Mouse (Mus musculus): ENCODE measurements at regions not wholly inside any gene's neighbourhood (a gene's known extent, or its start where the extent isn't known, plus 50 kb on each side); places are given as distances from the start of the nearest gene placed in this dataset.
A peak's percentile ranks its signal among the peaks of the same experiment; 100 is the strongest.

DNA sequence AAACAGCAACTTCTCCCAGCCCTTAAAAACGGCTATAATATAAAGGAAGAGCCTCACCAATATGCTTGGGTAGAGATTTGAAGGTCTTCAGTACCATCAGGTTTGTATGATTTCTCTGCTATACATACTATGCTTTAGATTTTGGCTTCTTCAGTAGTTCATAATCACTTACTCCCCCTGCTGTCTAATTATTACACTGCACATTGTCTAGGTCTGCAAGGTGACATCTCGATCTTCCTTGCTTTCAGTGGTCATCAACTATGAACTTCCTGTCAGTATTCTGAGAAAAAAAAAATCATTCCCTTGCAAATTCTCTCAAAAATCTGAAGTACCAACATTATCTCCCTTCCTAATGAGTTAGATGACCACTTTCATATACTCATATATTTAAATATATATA lies 225.4 kb upstream of the Galnt5 start:
- no peak for DNase-seq (ENCODE audit: low spot score)

DNA sequence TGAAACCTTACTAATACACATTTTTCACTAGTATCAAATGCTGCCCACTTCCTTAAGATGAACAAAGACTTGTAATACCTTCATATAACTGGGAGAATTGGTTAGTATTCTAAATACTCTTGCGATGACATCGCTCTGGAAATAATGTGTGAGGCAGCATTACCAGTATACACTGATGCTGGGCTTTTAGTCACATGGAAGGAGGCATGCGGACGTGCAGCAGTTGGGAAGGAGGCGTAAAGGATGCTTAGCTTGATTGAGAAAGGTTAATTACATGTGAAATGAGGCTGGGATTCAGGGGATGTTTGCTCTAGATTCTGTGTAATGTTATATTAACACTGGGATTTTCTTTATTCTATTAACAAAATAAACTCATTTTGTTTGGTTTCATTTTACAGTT lies 221.5 kb upstream of the Galnt5 start:
- DNase-seq (ENCODE audit: low spot score) = no peak

DNA sequence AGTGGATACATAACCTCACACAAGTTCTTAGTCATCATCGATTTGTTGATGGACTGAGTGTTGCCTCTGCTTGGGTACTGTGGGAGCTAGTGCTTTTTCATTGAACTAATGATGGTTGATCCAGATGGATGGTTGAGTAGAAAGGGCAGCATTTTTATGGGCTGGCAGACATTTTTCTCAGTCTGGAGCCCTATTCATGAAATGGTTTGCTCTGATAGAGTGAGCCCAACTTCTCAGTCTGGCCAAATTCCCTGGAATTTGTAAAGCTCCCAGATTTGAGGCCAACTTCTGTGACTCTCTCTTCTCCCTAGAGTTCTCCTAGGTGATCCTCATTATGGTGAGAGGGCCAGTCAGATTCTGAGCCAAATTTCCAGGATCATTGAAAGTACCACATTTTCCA lies 216.8 kb upstream of the Galnt5 start:
- DNase-seq (ENCODE audit: low spot score) = no peak

DNA sequence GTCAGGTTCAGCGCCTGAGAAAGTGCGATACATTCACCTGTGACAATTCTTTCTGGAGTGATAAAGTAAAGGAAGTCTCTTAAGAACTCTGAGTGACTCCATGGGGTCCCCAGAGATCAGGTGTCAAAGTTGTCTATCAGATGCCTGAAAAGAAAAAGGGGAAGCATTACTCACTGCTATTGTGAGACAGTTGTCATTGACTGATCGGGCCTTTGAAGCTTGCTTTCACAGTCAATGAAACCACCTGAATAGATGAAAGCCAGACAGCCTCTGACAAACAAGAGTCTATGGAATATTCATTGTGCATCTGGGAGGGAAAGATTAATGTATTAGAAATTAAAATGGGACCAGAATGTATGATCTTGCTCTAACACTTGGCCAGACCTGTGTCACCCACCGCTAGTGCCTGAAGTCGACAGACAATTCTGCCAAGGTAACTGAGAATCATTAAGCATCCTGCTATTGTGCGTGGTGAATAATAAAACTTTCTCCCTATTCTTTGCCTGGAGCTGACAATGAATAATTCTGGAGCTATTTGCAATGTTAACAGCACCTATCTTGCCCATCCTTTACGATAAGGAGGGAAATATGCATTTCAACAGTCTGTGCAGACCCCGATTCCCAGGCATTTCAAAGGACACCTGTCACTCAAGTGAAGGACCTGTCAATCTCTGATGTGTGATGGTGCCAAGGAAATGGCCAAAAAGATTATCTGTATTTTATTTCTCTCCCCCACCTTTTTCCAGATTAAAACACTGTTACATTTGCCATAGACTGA lies 204.0 kb upstream of the Galnt5 start:
- DNase-seq (ENCODE audit: low spot score) = no peak

DNA sequence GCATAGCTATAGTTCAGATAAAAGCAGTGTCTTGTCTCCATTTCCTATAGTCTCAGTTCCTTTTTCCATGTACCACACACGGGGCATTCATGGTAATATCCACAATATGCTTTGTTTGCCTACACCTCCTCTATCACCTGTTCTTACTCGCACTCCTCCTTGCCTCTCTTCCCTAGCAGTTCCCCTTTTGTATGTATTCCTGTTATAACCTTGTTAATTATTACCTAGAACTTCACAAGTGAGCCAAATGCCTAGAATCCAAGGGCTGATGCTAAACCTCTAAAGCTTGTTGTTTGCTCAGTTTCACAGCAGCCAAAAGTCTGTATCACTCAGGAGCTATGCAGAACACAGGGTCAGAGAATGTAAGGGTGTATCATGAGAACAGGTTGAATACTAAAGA lies 198.4 kb upstream of the Galnt5 start:
- DNase-seq (ENCODE audit: low spot score) = no peak

DNA sequence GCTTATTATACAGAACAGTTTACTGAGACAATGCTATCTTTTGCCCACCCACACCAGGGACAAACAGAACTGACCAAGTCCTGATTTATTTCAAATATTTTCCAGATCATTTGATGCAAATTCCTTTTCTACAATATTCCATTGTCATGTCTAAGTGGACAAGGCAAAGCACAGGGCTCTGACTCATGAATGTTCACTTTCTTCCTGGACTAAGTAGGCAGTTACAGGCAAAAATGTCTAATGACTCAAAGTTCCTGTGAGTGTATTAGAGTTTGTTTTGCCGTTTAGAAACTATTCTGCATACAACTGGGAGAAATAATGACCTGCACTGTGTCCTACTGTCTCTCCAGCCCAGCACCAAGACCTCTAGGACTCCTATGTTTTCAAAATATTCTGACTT lies 189.8 kb upstream of the Galnt5 start:
- no peak for DNase-seq (ENCODE audit: low spot score)

DNA sequence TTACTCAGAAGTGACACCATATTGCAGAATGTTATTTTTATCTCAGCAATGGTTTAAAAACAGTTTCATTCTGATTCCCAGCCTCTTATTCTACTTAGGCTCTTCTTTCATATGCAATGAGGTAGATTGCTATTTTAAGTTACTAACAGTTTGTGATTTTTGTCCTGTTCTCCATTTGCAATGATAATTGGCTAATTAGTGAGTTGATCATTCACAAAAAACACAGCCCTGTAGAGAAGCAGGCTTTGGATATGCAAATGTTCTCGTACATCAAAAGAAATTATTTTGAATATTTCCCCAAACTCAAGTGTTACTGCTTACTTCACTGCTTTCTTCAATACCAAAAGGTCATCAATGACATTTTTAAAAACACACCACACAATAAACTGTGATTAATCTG lies 184.7 kb upstream of the Galnt5 start:
- DNase-seq (ENCODE audit: low spot score) = no peak

DNA sequence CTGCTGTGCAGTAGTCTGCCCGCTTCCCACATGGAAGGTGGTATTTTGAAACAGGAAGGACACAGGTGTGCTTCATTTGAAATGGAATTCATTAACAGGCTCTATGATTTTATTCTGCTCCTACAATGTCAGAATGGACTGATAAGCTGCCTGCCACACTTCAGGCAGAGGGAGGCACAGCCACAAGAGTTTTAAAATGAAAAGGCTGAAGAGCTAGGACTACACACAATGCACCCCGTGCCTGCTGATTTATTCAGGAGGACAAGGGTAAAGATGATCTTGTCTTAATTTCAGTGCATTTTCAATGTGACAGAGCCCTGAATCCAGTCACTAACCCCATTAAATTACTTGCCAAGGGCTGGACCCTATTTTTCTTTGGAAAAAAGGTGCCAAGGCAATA lies 177.3 kb upstream of the Galnt5 start:
- no peak for DNase-seq (ENCODE audit: low spot score)

DNA sequence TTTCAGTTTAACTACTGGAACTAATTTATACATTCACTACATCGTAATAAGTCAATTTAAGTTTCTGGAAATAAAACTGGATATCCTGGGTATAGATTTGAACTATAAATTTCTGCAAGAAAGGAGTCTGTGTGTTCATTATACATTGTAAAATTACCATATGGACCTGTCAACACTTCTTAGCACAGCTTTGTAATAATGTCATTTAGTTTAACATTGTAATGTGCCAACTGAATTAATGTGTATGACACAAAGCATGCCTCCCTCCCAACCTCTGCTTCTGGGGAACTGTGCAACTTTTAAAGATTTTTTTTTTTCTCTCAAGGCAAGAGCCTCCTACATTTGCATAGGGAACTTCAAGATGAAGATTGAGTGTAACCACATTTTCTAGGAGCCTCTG lies 176.8 kb upstream of the Galnt5 start:
- no peak for DNase-seq (ENCODE audit: low spot score)

DNA sequence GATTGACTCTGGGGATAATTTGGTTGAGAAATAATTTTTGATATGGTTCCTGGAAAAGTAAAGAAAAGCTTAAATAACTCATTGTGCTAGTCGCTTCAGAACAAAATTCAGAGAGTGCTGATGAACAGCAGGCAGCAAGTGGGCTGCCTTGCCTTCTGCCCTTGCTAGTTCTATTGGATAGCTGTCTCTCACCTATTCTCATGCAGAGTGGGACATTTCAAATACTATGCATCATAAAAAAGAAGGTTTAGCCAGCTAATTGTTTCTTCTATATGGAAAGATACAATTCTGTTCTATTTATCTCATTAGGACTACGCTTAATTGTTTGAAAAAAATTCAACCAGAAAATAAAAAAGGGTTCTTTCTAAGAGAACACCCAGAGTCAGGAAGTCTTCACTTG lies 169.4 kb upstream of the Galnt5 start:
- no peak for DNase-seq (ENCODE audit: low spot score)

DNA sequence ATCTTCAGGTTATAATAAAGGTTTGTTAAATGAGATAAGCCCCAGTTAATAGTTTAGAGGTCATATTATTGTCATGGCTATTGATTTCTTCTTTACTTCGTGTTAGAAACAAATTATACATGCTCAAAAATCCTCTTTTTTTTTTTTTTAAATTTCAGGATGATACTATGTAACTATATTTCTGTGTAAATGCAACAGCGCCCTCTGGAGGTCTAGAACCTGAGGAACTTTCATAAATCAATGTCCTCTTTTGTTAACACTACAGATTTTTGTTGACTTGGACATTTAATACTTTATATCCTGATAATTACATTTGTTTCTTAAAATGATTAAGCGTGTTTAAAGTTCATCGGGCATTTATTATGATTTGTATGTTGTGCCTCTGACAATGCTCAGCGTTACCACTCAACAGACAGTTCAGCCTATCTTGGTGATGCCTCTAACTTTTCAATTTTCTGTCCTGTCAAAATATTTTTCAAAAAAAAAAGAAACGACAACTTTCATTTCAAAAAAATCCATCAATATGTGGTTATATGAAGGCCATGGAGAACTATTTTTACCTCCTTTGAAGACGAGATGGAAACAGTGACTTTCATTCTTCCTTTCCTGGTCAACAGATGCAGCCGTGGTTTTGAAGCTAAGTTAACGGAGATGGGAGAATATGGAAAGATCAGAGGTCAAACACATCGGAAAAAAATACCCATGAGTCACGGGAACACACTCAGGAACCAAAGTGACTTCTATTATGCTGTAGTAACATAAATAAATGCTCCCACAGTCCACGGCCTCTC lies 164.9 kb upstream of the Galnt5 start:
- peak; percentile 83 for DNase-seq (ENCODE audit: low spot score)

DNA sequence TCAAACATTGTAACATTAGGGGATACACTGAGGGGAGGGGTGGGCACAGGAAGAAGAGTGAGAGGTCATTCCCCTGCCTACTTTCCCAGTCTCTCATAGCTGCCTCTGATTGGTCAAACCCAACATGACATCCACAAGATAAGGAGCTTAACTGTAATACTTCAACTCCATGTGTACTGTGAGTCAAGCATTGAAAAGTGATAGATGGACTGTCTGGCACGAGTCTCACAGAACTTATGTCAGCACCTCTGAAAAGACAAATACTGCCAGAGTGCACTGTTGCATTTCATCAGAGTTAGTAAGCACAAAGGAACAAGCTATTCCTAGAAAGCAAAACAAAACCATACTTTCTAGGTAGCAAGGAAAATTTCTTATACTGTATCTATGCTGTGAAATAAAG lies 152.5 kb upstream of the Galnt5 start:
- DNase-seq (ENCODE audit: low spot score) = no peak

DNA sequence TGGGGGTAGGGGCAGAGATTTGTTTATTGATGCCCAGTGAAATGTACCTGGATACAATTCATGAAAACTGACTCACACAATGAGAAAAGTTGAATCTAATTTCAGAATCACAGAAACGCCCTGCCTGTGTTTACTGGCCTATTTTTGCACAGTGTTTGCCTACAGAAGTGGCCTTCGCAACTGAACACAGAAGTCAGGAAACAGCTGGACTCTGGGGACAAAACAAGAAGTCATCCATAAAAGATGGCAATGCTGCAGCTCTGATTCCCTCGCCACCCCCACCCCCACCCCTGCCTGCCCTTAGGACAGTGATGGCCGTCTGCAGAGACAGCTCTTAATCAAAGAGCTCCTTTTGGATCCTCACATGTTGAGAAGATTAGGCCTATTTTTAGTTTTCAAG lies 150.0 kb upstream of the Galnt5 start:
- DNase-seq (ENCODE audit: low spot score) = no peak

DNA sequence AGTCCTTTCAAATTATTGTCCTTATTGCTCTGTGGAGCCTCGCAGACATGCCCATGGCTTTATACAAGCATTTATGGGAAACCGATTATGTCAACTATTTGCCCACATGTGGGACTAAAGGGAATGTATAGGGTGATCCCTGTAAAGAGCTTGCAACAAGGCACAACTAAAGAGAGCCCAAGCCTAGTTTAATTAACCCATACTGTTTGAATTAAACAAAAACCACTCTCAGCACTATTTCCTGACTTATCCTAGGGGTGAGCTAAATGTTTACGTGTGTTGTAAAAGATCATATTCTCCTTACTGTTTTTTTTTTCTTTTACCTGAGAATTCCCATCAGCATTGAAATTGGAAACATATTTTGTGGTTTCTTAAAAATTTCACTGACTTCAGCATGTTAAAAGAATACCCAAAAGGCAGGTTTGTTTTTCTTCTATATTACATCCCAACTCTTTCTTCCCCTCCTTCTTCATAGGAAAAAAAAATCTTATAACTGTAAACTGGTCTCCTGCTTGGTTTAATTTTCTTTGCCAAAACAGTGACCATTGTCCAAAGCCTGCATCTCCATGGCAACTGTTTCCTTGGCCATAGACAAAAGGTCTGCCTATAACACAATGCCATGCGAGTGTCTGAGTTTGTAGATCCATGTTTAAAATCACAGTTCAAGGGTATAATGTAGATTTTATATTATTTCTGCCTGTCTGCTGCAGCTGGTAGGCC lies 148.2 kb upstream of the Galnt5 start:
- no peak for DNase-seq (ENCODE audit: low spot score)

DNA sequence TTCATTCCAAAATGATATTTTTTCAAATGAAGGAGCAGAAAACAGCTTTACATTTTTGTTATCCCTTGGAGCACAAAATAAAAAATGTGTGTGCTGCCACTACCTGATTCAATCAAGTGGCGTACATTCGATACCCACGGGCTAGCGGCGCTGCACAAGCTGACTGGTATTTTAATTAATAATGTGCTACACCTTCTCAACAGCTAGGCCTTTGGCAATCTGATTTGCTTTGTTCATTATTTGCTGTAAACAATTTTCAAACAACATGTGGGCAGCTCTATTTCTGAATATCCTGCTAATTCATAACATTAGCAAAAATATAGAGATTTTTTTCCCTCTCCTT lies 147.7 kb upstream of the Galnt5 start:
- DNase-seq (ENCODE audit: low spot score) = no peak

DNA sequence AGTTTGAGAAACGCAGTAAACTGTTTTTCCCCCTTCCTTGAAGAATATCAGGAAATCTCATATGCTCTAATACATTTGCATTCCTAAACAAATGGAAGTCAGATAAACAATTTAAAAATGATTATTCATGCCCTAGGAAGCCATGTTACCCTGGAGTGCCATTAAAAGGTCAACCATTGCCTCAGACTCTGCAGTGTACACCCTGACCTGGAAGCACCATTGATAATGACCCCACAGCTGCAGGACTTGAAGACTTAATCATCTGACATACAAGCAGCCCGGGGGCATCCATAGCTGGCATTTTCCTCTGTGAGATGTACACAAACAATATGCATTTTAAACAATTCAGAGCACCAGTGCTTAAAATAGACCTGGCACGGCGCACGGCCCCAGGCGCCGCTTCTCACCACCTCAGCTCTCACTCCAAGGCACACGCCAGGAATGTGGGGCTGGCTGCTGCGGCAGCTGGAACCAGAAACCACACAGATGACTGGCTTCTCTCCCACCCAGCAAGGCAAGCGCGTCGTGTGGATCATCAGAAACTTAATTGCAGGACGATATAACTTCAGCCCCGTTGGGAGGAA lies 141.1 kb upstream of the Galnt5 start:
- peak; percentile 7 for DNase-seq (ENCODE audit: low spot score)

DNA sequence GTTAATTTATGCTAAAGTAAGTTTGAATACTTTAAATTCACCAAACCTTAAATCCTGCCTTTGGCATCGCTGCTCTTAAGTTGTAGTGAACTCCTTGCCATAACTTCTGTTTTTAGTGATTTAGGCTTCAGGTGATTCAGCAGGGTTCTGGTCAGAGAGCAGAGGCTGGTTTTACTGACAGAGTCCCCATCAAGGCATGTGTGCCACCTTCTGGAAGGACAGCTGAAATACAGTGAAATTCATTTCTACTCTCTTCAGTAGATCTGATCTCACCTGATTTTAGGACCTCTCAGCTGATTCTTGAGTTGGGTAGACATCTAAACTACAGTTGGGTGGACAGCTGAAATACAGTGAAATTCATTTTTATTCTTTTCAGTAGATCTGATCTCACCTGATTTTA lies 132.4 kb upstream of the Galnt5 start:
- peak; percentile 6 for DNase-seq (ENCODE audit: low spot score)

DNA sequence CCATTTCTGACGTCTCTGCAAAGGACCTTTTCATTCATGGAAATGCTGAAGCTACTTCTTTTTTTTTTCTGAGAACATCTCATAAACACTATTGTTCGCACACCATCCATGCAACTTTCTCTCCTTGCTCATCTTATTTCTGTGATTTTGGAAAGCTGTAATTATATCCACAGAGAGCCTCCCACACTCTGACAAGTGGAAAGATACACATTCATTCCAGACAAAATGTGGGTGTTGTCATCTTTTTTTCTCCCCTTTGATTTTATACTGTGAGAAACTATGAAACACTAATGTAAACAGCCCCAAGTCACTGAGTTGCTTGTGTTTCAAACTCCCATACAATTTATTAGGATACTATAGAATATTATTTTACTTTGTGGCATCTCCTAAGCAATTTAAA lies 129.6 kb upstream of the Galnt5 start:
- no peak for DNase-seq (ENCODE audit: low spot score)

DNA sequence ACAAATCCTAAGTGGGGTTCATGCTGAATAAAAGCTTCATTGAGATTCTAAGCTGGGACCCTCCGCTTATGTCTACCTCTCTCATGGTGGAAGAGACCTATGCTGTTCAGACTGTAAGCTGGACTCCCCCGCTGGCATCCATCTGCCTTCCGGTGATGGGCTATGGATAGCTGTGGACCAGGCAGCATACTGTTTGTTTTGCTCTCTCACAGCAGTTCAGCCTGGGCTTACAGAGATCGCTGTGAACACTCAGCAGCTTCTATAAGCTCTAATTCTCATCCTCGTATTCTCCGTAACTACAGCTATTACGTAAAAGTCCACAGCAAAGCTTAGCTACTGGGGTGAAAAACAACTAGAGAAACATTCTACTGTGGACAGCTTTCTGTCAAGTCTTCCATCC lies 97.5 kb upstream of the Galnt5 start:
- no peak for DNase-seq (ENCODE audit: low spot score)

DNA sequence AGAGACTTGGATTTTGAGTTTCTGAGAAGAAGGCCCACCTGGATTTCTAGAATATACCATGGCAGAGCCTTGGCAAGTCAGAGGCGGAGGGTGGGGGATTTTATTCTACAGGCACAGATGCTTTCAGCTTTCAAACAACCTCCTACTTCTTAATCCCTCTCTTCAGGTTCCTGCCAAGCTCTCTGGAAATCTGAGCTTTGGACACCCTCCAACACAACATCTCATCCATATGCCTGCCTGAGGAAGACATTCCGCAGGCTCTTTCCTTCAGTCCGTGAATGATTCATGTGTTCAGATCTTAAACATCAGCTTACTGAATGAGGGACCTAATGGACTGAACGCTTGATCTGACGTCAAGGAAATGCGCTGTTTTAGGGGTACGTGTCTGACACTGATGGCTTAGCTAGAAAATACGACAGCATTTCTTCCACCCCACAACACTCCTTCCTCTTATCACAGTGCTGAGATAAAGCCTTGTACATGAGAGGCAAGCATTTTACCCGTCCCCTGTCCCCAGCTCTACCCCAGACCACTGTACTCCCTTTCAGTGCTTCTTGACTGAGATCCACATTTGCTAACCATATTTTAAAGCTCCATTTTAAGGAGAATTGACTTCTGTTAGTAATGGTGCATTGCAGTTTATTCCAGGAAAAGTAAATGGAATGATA lies 97.0 kb upstream of the Galnt5 start:
- DNase-seq (ENCODE audit: low spot score) = peak; percentile 52

DNA sequence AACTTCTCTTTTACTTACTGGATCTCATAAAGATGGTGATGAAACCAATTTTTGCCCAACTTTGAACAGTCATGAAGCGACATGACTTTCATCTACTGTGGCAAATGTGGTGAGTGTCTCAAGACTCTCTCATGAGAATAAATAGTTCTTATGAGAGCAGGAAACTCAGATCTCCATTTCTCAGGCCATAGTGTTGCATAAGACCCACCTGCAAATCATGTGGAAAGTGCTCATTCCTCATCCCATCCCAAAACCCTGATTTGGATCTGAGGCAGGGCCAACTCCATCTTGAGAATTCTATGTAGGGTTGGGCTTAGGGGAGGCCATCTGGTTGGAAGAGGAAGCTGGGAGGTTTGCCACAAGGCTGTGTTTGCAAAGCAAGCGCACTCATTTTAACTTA lies 92.5 kb upstream of the Galnt5 start:
- DNase-seq (ENCODE audit: low spot score) = peak; percentile 28

DNA sequence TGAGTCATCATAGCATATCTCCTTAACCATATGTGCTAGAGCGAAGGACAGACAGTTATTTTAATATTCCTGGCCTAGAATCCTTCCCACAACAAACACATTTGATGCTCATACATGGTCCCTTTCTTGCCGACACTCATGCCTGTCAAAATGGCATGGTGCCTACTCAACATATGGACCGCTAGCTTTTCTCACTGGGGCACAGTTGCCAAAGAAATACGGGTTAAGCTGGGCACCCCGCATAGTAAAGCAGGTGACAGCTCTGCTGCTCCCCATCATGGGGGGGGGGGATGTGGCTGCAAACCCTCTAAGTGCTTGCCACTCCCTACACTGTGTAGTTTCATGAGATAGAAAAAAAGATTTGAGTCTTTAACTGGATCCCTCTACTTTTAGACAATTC lies 90.7 kb upstream of the Galnt5 start:
- peak; percentile 46 for DNase-seq (ENCODE audit: low spot score)

All from layer of hippocampus, adult 11-12 months (tissue).